Mouse (Mus musculus): ENCODE results near the gene Smim5. TPM values are rescaled to one million over a fixed set of nuclear protein-coding genes. Genes with fewer than 3 reads are reported as not detected.

Smim5 gene
- total and polyA plus RNA-seq, 2 experiments from 2014 or later = 0.95 to 2.4 TPM

DNA sequence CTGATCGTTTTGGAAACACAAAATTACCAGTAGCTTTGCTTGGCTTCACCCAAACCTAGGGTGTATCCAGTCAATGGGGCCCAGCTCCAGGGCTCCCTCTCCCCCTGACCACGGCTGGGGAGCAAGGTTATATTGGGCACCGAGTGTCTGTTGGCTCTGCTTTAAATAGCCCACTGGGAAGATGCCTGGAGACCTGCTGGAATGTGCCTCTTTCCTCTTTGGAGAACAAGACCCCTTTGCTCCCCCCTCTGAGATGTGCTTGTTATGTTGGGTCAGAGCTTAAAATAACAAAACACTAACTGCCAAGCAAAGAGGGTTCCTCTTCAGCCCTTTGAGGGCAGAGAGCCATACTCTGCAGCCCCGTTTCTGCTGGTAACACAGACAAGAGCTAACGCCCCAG lies 2.4 kb downstream of the Smim5 start:
- Histone ChIP-seq H3K9ac (no peak overlapping the region), H3K36me3 (ENCODE audit: insufficient read depth) (no peaks in the 10 kb centered on the region), H3K4me2 (ENCODE audit: low read depth) (no peak overlapping the region), H3K27ac (ENCODE audit: low read depth, low read length) (no peak overlapping the region), H3K9me3 (ENCODE audit: low read length) (no peaks in the 10 kb centered on the region), H3K4me3 (ENCODE audit: low read depth, low read length) (no peak overlapping the region), H3K27me3 (ENCODE audit: insufficient read depth, low read length) (no peaks in the 10 kb centered on the region), H3K4me1 (ENCODE audit: insufficient read depth) (no peaks in the 10 kb centered on the region)
- ATAC-seq (no peak), DNase-seq (no peak)
- WGBS = 84% methylated on average over 5 of the region's 5 CpGs
- TF ChIP-seq CTCF (IDR thresholded peaks at IDR 0.05; ENCODE audit: low read depth) = no peak

- no peaks in the 10 kb centered on the region for H3K27me3 ChIP-seq (ENCODE audit: insufficient read depth, low read length)
- 80% methylated on average over 1 of the region's 1 CpGs for WGBS
- ATAC-seq (no peak), DNase-seq (no peak)
- H3K9me3 ChIP-seq (ENCODE audit: low read length) = no peaks in the 10 kb centered on the region
- no peaks in the 10 kb centered on the region for H3K36me3 ChIP-seq (ENCODE audit: insufficient read depth)
- no peak overlapping the region for H3K27ac ChIP-seq (ENCODE audit: low read depth, low read length)
- H3K4me3 ChIP-seq (ENCODE audit: low read depth, low read length) = no peak overlapping the region
- H3K4me2 ChIP-seq (ENCODE audit: low read depth) = no peak overlapping the region
- H3K4me1 ChIP-seq (ENCODE audit: insufficient read depth) = no peaks in the 10 kb centered on the region
- no peak for TF ChIP-seq CTCF (IDR thresholded peaks at IDR 0.05; ENCODE audit: low read depth)
- H3K9ac ChIP-seq = no peak overlapping the region
Observed at GRCm38 (mm10) chr11:115902831-115903230, 3.1 kb downstream of the Smim5 start.

DNA sequence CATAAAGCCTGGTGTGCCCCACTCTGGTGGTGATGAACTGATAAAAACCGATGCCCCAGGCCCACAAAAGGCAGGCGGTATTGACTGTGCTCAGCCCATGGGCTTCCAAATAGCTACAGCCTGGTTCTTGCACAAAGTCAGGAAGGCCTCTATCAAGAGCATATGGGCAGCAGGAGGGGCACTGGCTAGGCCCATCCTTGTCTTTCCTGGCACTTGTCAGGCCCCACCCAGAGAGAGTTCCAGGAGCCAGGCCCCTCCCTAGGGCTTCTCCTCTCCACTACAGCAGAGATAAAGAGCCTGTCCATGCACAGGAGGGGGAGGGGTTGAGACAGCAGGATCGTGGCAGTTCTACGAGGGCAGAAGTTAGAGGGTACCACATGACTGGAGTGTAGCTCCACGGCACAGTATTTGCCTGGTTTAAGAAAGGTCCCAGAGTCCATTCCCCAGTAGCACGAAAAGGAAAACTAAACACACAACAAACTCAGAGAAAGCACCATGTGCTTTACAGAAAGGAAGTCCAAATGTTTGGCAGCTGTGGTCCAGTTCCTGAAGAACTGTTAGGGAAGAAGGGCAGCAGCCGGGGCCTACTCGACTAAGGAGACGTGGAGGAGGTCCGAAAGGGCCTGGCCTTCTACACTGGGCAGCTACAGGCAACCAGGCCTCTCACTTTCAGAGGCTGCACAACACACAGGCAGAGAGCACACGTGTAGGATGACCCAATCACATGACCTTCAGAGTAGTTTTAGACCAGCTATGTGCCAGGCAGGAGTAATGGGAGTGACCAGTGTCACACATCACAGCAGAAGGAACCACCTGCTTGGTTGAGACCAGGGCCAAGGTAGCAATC lies 3.8 kb downstream of the Smim5 start:
- no peak for ATAC-seq
- 0 out of 2 replicates have a peak, but pooled peaks cover under 1% of the 10 kb centered on the region for H3K36me3 ChIP-seq (ENCODE audit: insufficient read depth)
- no peak overlapping the region for H3K27ac ChIP-seq (ENCODE audit: low read depth, low read length)
- 89% methylated on average over 11 of the region's 11 CpGs for whole genome bisulfite sequencing
- DNase-seq = no peak
- H3K9ac ChIP-seq = no peak overlapping the region
- no peak overlapping the region for H3K4me2 ChIP-seq (ENCODE audit: low read depth)
- H3K4me3 ChIP-seq (ENCODE audit: low read depth, low read length) = no peak overlapping the region
- no peaks in the 10 kb centered on the region for H3K27me3 ChIP-seq (ENCODE audit: insufficient read depth, low read length)
- no peak for TF ChIP-seq CTCF (IDR thresholded peaks at IDR 0.05; ENCODE audit: low read depth)
- no peaks in the 10 kb centered on the region for H3K9me3 ChIP-seq (ENCODE audit: low read length)
- H3K4me1 ChIP-seq (ENCODE audit: insufficient read depth) = no peaks in the 10 kb centered on the region

DNA sequence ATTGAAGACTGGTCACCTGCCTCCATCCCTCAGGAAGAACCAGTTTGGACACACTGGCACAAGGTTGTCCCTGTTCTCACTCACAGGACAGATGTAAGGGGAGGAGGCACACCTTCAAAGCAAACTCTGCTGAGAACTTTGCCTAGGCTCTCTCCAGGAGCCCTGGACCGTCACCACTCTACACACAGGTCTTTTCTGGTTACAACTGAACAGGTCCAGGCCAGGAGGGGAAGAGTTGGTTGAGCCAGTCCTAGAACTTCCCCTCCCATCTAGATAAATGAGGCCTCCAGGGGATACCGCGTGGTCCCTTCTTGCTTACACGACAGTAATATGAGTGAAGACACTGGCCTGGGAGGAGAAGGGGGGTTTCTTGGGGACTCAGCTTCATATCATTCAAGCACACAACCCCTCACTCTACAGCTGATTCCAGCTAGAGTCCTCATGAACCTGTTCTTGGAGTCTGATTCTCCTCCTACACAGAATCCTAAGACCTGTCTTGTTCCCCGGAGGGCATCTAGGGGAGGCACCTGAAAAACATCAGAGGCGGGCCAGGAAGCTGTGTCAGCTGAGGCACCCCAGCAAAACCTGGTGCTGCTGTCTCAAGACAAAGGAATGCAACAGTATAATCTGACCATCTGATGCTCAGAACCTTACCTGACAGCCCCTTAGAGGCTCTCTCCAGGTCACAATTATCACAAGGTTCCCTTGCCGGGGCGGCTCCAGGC lies 4.6 kb downstream of the Smim5 start:
- 87% methylated on average over 8 of the region's 8 CpGs for WGBS
- H3K27ac ChIP-seq (ENCODE audit: low read depth, low read length) = no peak overlapping the region
- H3K27me3 ChIP-seq (ENCODE audit: insufficient read depth, low read length) = no peaks in the 10 kb centered on the region
- H3K36me3 ChIP-seq (ENCODE audit: insufficient read depth) = 0 out of 2 replicates have a peak, but pooled peaks cover 3% of the 10 kb centered on the region
- no peak for TF ChIP-seq CTCF (IDR thresholded peaks at IDR 0.05; ENCODE audit: low read depth)
- H3K9me3 ChIP-seq (ENCODE audit: low read length) = no peaks in the 10 kb centered on the region
- H3K4me1 ChIP-seq (ENCODE audit: insufficient read depth) = no peaks in the 10 kb centered on the region
- no peak for ATAC-seq
- no peak overlapping the region for H3K4me2 ChIP-seq (ENCODE audit: low read depth)
- no peak overlapping the region for H3K4me3 ChIP-seq (ENCODE audit: low read depth, low read length)
- H3K9ac ChIP-seq = no peak overlapping the region
- DNase-seq = no peak

DNA sequence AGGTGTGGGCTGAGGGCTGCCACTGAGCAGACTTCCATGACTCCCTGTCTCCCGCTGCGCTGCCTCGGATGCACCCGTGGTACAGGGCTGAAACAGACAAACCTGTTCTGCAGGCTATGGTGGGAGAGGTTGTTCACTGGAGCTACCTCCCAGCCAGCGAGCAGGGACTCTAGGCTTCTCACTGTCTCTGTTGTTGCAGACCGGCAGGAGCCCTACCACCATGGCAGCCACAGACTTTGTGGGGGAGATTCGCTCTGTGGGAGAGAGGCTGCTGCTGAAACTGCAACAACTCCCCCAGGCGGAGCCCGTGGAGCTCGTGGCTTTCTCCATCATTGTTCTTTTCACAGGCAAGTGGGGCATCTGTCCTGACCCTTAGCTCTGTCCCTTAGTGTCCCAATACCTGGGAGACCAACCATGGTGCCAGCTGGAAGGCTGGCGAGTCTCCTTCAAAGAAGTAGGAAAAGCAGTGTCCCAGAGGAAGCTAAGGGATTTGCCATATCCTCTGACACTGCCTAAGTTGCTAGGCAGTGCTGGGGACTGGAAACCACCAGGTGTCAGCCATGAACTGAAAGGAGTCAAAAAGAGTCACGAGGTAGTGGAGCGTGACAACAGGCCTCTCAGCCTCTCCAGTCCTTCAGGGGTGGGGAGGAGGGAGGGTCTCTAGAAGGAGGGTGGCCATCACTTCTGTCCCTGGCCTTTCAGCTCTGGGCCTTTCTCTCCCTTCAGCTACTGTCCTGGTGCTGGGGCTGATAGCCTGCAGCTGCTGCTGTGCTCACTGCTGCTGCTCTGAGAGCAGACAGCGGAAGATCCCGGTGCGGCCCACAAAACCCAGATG lies 5.4 kb downstream of the Smim5 start:
- Histone ChIP-seq H3K9ac (no peak overlapping the region), H3K4me2 (ENCODE audit: low read depth) (no peak overlapping the region), H3K36me3 (ENCODE audit: insufficient read depth) (0 out of 2 replicates have a peak, but pooled peaks cover 3% of the 10 kb centered on the region), H3K4me3 (ENCODE audit: low read depth, low read length) (no peak overlapping the region), H3K27me3 (ENCODE audit: insufficient read depth, low read length) (no peaks in the 10 kb centered on the region), H3K9me3 (ENCODE audit: low read length) (no peaks in the 10 kb centered on the region), H3K4me1 (ENCODE audit: insufficient read depth) (no peaks in the 10 kb centered on the region), H3K27ac (ENCODE audit: low read depth, low read length) (no peak overlapping the region)
- WGBS = 57% methylated on average over 16 of the region's 16 CpGs
- no peak for ATAC-seq
- no peak for TF ChIP-seq CTCF (IDR thresholded peaks at IDR 0.05; ENCODE audit: low read depth)
- DNase-seq = no peak

DNA sequence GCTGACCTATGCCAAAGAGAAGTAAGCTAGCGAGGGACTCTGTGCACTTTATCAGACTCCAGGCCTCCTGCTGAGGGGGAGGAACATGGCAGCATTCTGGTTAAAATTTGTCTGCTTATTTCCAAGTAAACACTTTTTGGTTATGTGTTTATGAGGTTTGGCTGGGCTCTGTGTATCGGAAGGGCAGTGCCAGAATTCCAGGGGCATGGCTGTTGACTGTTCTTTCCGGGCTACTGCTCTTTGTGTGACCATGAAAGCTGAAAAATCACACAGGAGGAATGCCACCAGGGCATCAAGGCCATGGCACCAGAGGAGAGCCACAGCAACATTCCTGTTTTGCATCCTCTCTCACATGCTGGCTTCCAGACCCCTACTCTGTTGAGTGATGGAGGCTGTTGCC lies 6.3 kb downstream of the Smim5 start:
- no peak for DNase-seq
- no peak overlapping the region for H3K4me3 ChIP-seq (ENCODE audit: low read depth, low read length)
- H3K27me3 ChIP-seq (ENCODE audit: insufficient read depth, low read length) = no peaks in the 10 kb centered on the region
- H3K4me1 ChIP-seq (ENCODE audit: insufficient read depth) = no peaks in the 10 kb centered on the region
- H3K27ac ChIP-seq (ENCODE audit: low read depth, low read length) = no peak overlapping the region
- H3K36me3 ChIP-seq (ENCODE audit: insufficient read depth) = 0 out of 2 replicates have a peak, but pooled peaks cover 3% of the 10 kb centered on the region
- ATAC-seq = no peak
- H3K9ac ChIP-seq = no peak overlapping the region
- no peak for TF ChIP-seq CTCF (IDR thresholded peaks at IDR 0.05; ENCODE audit: low read depth)
- H3K4me2 ChIP-seq (ENCODE audit: low read depth) = no peak overlapping the region
- 83% methylated on average over 3 of the region's 3 CpGs for WGBS
- H3K9me3 ChIP-seq (ENCODE audit: low read length) = no peaks in the 10 kb centered on the region
